Mouse (Mus musculus): Measurements from ENCODE around the gene Ovch2. TPM values are rescaled to one million over a fixed set of nuclear protein-coding genes. Genes with fewer than 3 reads are reported as not detected.

The Ovch2 gene
- not detected in 2 replicates for polyA plus RNA-seq (2015; fragmentation: Nextera tagmentation; extraction: Ambion mirVana)

DNA sequence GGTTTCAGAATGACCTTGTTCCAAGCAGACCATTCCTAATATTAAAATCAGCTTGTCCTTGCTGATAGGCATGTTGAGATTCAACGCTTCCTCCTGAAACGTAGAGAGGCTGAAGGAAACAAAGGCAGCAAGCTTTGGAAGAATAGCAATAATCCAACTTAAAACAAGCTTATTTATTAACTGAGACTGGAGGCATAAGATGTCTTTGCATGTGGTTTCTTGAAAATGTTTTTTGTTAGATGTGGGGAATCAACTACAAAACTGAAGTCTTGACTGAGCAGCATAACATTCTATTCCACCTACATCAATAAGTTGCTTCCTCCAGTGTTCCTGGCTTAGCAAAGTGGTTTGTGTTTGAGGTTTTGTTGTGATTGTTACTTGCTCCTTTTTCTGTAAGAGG, at the start of gene Ovch2:
Gene Ovch2, minus strand, starts transcription at position 101 of the 400 bp plus-strand sequence.

DNA sequence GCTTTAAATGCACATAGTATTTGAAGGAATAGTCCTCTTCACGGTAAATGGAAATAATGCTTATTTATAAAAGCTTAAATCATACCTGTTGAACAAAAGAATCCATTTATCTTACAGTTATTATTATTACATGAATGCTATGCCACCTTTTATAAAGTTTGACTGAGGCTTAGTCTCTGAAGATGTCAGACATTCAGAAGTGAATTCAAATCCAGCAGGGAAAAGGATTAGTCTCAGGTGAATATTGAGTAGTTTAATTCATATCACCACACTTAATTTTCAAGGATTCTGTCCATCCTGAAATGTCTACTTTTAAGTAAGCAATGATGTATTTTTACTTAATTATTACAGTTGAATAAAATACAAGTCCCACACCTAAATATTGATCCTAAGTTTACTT, 46.4 kb upstream of the Ovch2 start, which contains the start of gene Olfr470:
Gene Olfr470, minus strand, starts transcription at position 101 of the 400 bp plus-strand sequence.

DNA sequence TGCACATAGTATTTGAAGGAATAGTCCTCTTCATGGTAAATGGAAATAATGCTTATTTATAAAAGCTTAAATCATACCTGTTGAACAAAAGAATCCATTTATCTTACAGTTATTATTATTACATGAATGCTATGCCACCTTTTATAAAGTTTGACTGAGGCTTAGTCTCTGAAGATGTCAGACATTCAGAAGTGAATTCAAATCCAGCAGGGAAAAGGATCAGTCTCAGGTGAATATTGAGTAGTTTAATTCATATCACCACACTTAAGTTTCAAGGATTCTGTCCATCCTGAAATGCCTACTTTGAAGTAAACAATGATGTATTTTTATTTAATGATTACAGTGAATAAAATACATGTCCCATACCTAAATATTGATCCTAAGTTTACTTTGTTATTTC, 24.4 kb upstream of the Ovch2 start, which contains the start of gene Olfr469:
Gene Olfr469, minus strand, starts transcription at position 101 of the 400 bp plus-strand sequence.

DNA sequence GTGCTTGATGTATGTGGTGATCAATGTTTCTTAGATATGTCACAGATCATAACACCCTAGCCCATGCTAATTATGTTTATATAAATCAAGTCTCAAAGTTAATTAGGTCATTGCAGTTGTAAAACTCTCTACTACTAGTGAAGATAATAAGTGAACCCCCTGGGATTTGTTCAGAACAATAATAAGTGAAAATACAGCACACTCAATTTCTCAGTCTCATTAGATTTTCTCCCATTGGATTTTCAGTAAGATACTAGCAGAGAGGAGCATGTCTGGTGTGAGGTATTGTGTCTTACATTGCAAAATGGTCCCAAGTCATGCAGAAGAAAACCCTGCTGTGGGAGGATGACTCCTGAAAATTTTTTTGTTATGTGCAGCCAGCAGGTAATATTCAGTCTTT, 11.0 kb upstream of the Ovch2 start, which contains the start of gene Olfr467:
Gene Olfr467, plus strand, starts transcription at position 301 of the 400 bp plus-strand sequence.

DNA sequence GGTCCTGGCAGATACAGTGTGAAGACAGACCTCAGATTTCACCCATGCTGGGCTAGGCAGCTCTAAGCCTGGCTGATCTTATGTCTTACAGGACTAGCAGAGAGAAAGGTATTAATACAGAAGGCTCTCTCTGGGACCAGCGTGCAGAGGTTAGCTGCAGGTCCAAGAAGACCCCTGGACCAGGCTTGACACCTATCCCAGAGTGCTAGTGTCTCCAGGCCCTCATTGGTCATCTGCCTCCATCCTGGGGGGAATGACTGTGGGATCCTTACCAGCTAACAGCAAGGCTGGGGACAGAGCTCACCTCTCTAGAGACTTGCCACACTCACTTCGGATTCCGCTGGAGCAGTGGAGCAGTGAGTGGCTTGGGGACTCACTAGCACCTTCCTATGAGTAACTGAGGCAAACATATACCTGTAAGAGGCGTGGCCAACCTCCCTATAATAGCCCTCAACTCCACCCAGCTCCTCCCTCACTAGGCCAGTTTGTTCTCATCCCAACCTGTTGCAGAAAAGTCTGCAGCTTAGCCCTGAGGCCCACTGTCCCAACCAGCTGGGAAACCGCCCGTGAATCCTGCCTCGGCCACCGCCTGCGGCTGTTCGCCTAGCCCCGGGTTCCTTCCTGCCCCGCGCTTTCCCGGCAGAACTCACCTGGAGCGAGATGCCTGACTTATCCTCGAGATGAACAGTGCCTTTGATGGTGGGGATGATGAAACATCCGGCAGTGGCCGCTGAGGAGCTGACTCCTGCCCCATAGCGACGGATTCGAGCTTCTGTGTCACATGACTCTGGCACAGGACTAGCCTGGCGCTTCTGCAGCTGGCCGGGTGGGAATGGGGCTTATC, 43.5 kb downstream of the Ovch2 start, which contains the start of gene Cyb5r2:
Gene Cyb5r2, minus strand, starts transcription at position 725 of the 844 bp plus-strand sequence.

Other genes starting within 250 kb of the Ovch2 start
- 10.6 and 11.3 TPM in 2 replicates for gene Olfml1, start 233.8 kb downstream of the Ovch2 start, polyA plus RNA-seq (2015; fragmentation: Nextera tagmentation; extraction: Ambion mirVana)
- gene Ppfibp2, start 206.0 kb downstream of the Ovch2 start, polyA plus RNA-seq (2015; fragmentation: Nextera tagmentation; extraction: Ambion mirVana): 41.2 and 45.1 TPM in 2 replicates
- gene 5330417H12Rik, start 176.0 kb downstream of the Ovch2 start, polyA plus RNA-seq (2015; fragmentation: Nextera tagmentation; extraction: Ambion mirVana): not detected in 2 replicates
- gene Cyb5r2, start 43.2 kb downstream of the Ovch2 start, polyA plus RNA-seq (2015; fragmentation: Nextera tagmentation; extraction: Ambion mirVana): 0.34 and 0.39 TPM in 2 replicates
- gene Olfr467, start 11.1 kb upstream of the Ovch2 start, polyA plus RNA-seq (2015; fragmentation: Nextera tagmentation; extraction: Ambion mirVana): not detected in 2 replicates
- not detected in 2 replicates for gene Olfr469, start 24.3 kb upstream of the Ovch2 start, polyA plus RNA-seq (2015; fragmentation: Nextera tagmentation; extraction: Ambion mirVana)
- not detected in 2 replicates for gene Olfr470, start 46.3 kb upstream of the Ovch2 start, polyA plus RNA-seq (2015; fragmentation: Nextera tagmentation; extraction: Ambion mirVana)
- gene Olfr472, start 96.7 kb upstream of the Ovch2 start, polyA plus RNA-seq (2015; fragmentation: Nextera tagmentation; extraction: Ambion mirVana): not detected in 2 replicates
- gene Olfr473, start 129.2 kb upstream of the Ovch2 start, polyA plus RNA-seq (2015; fragmentation: Nextera tagmentation; extraction: Ambion mirVana): not detected in 2 replicates
- gene Olfr474, start 153.4 kb upstream of the Ovch2 start, polyA plus RNA-seq (2015; fragmentation: Nextera tagmentation; extraction: Ambion mirVana): not detected in 2 replicates
- not detected in 2 replicates for gene Olfr476, start 163.6 kb upstream of the Ovch2 start, polyA plus RNA-seq (2015; fragmentation: Nextera tagmentation; extraction: Ambion mirVana)
- not detected in 2 replicates for gene Olfr477, start 185.5 kb upstream of the Ovch2 start, polyA plus RNA-seq (2015; fragmentation: Nextera tagmentation; extraction: Ambion mirVana)
- gene Olfr478, start 232.8 kb upstream of the Ovch2 start, polyA plus RNA-seq (2015; fragmentation: Nextera tagmentation; extraction: Ambion mirVana): not detected in 2 replicates
- not detected in 2 replicates for gene Olfr479, start 249.5 kb upstream of the Ovch2 start, polyA plus RNA-seq (2015; fragmentation: Nextera tagmentation; extraction: Ambion mirVana)

Measured in urinary bladder, postnatal 0 days (tissue).